Mouse (Mus musculus) lung, embryonic 14.5 days (tissue): ENCODE results near the gene Camk1g. TPM values are rescaled to one million over a fixed set of nuclear protein-coding genes. Genes with fewer than 3 reads are reported as not detected.

Experiments used
- ATAC-seq: fragments of 200-750 bp; cut with Nextera tagmentation; 2 replicates; pipeline ENCODE4 v1.8.0; 2017; ENCODE audit warnings: mild to moderate bottlenecking, moderate TSS enrichment, moderate library complexity; ENCODE audit not compliant: insufficient read depth
- DNase-seq: peaks from one replicate; pipeline ENCODE4 v3.0.0-alpha.2; 2015
- H3K27ac ChIP-seq: fragments of 300-500 bp; sonication (generic); 2 replicates; pipeline ENCODE4 v1.5.1; 2014; ENCODE audit warnings: low read depth, mild to moderate bottlenecking, moderate library complexity
- H3K27me3 ChIP-seq: fragments of 300-500 bp; sonication (generic); 2 replicates; pipeline ENCODE4 v1.6.1; 2014; ENCODE audit warnings: low read length, control low read depth; ENCODE audit not compliant: insufficient read depth
- H3K36me3 ChIP-seq: fragments of 300-500 bp; sonication (generic); 2 replicates; pipeline ENCODE4 v1.6.1; 2014; ENCODE audit warnings: control low read depth; ENCODE audit not compliant: insufficient read depth
- H3K4me1 ChIP-seq: fragments of 300-500 bp; sonication (generic); 2 replicates; pipeline ENCODE4 v1.6.1; 2014; ENCODE audit warnings: antibody characterized with exemption, control low read depth; ENCODE audit not compliant: insufficient read depth
- H3K4me2 ChIP-seq: fragments of 300-500 bp; sonication (generic); 2 replicates; pipeline ENCODE4 v1.6.1; 2014; ENCODE audit warnings: mild to moderate bottlenecking
- H3K4me3 ChIP-seq: fragments of 300-500 bp; sonication (generic); 2 replicates; pipeline ENCODE4 v1.5.1; 2014; ENCODE audit warnings: low read depth, low read length
- H3K9ac ChIP-seq: fragments of 300-500 bp; sonication (generic); 2 replicates; pipeline ENCODE4 v1.6.1; 2014
- H3K9me3 ChIP-seq: fragments of 300-500 bp; sonication (generic); 2 replicates; pipeline ENCODE4 v1.6.1; 2016; ENCODE audit warnings: low read depth, low read length, control low read depth
- CTCF ChIP-seq: IDR thresholded peaks from 2 replicates; pipeline ENCODE4 v1.5.1; 2016; ENCODE audit warnings: antibody characterized with exemption, low read depth
- WGBS: fragments of 180-500 bp; shearing (Covaris S2); extraction: QIAGEN DNeasy Blood & Tissue Kit; methylation state at CpG from one replicate; pipeline ENCODE4 v1.1.7; 2014; 5-methylcytosine and 5-hydroxymethylcytosine counted together
- polyA plus RNA-seq: library from polyadenylated mRNA; unstranded; fragments of >200 nt; fragmentation: Nextera tagmentation; extraction: Ambion mirVana; gene quantifications from 2 replicates; pipeline ENCODE4 v1.2.1, GENCODE M21; 2014

Gene Camk1g
- polyA plus RNA-seq, 1 experiment from 2014 or later = 28.4 TPM

DNA sequence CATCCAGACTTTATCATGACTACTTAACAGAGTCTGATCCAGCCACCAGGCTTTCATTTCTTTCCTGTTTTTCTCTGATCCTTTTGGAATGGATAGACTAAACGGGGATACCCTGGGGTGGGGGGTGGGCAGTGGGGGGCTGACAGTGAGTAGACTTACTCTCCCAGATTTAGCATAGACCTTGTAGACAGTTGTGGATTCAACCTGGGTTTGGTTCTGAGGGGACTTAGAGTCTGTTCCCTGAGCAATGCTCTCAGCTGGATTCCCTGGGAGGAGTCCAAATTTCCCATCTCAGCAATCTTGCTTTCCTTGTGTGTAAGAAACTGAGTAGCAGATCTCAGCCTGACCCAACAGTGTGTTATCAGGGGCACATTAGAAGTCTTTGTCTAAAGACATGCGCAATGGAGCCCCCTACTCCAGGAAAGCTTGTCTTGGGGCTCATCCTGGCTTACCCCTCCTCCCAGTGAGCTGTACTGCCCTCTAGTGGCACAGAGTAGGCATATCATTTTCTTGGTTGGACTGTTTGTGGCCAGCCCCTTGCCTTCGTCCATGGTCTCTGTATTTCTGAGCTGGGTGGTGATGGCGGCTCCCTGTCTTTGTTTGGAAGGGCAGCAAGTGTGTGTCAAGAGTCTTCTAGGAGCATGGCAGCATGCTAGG is 6.5 kb upstream of the Camk1g start:
- Histone ChIP-seq H3K36me3 (no peaks in the 10 kb centered on the region), H3K4me2 (no peak overlapping the region), H3K4me3 (no peak overlapping the region), H3K9ac (no peak overlapping the region), H3K9me3 (no peaks in the 10 kb centered on the region), H3K4me1 (no peaks in the 10 kb centered on the region), H3K27ac (no peak overlapping the region), H3K27me3 (no peaks in the 10 kb centered on the region)
- peak; percentile 97 for TF ChIP-seq CTCF
- DNase-seq = peak; percentile 86
- WGBS = 23% methylated on average over 4 of the region's 4 CpGs
- ATAC-seq = peak; percentile 62

DNA sequence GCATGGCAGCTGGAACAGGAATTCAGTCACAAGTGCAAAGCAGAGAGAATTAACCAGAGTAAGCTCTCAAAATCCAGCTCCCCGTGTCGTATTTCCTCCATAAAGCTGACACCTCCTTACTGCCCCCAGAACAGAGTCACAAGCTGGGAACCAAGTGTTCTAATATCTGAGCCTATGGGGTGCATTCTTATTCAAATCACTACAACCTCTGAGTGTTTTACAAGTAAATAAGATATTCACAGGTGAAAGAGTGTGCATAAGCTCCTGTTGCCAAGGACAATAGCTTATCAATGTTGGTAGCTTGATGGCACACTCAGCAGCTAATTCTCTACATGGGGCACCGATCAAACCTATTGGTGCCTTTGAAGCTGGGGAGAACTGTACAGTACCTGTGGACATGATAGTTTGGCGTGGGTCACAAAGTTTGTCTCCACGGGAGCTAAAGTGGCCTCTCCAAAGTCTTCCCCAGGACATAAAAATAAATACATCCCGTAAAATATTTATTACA is 3.9 kb upstream of the Camk1g start:
- Histone ChIP-seq H3K4me3 (no peak overlapping the region), H3K9me3 (no peaks in the 10 kb centered on the region), H3K4me1 (peaks cover 4% of the 10 kb centered on the region; the same call in 1 of the 2 replicates), H3K36me3 (no peaks in the 10 kb centered on the region), H3K27ac (no peak overlapping the region), H3K4me2 (no peak overlapping the region), H3K9ac (no peak overlapping the region), H3K27me3 (no peaks in the 10 kb centered on the region)
- no peak for DNase-seq
- no peak for ATAC-seq
- 74% methylated on average over 6 of the region's 6 CpGs for WGBS
- no peak for TF ChIP-seq CTCF

DNA sequence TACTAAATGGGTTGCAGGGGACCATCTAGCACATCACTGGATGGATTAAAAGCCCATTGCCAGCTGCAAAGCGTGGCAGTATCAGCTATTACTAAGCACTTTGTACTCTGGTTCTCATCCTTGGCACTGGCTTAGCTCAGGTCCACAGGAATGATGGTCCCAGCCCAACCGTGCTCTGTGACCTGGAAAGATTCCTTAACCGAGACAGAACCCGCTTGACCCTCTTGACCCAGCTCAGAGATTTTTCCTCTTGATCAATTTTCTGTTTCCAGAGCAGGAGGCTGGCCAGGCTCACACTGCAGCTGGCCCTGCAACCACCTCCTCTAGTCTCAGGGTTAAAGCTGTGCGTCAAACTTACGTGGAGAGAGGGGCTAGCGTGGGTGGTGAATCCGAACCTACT is 1.0 kb downstream of the Camk1g start:
- Histone ChIP-seq H3K4me1 (peaks cover 10% of the 10 kb centered on the region; the same call in 1 of the 2 replicates), H3K9me3 (no peaks in the 10 kb centered on the region), H3K27me3 (no peaks in the 10 kb centered on the region), H3K27ac (0 out of 2 replicates have a peak overlapping the region, but pooled peaks have one; percentile 0), H3K9ac (peak overlapping the region; percentile 63), H3K4me3 (peak overlapping the region; percentile 53), H3K36me3 (0 out of 2 replicates have a peak, but pooled peaks cover 5% of the 10 kb centered on the region), H3K4me2 (peak overlapping the region; percentile 64)
- WGBS = 29% methylated on average over 8 of the region's 8 CpGs
- no peak for DNase-seq
- no peak for ATAC-seq
- TF ChIP-seq CTCF = no peak

DNA sequence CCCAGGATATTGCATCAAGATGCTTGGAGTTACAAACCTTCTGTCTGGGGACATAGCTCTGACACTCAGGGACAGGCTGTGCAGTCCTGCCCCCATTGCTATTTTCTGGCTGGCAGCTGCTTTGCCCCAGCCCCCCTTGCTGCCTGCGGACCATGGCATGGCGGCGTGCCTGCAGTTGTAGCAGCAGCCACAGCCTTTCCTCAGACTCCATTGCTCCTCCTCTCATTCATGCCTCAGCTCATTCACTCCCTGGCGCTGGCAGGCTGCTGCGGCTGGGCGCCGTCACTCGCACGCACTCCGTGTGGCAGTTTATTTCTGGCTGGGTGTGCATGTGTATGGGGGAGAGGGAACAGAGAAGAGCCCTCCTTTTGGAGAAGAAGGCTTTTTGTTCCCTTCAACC is 2.0 kb downstream of the Camk1g start:
- WGBS = 22% methylated on average over 10 of the region's 10 CpGs
- DNase-seq = peak; percentile 86
- H3K4me1 ChIP-seq = peaks cover 10% of the 10 kb centered on the region; the same call in 1 of the 2 replicates
- no peaks in the 10 kb centered on the region for H3K27me3 ChIP-seq
- 0 out of 2 replicates have a peak, but pooled peaks cover 5% of the 10 kb centered on the region for H3K36me3 ChIP-seq
- H3K4me3 ChIP-seq = peak overlapping the region; percentile 53
- H3K4me2 ChIP-seq = peak overlapping the region; percentile 64
- no peak overlapping the region for H3K9ac ChIP-seq
- no peak for TF ChIP-seq CTCF
- peak overlapping the region; percentile 71 for H3K27ac ChIP-seq
- no peaks in the 10 kb centered on the region for H3K9me3 ChIP-seq
- peak; percentile 82 for ATAC-seq

DNA sequence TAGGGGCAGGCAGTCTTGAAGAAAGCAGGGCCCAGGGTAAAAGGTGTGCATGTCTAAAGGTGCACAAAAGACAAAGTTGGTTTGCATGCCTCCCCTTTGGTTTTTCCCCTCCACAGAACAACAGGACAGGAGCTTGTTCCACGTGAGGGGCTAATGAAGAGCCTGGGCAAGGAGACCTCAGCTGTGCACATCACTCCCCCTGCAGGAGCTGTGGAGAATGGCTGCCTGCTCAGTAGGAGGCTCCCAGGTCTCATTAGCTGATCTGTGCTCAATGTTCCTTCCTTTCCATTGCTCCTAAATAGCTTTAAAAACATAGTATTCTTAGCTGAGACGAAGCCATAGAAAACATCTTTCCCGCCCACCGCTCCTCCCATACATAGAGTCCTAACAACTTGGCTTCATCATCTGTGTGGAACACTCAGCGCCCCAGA is 6.3 kb downstream of the Camk1g start:
- H3K9me3 ChIP-seq = no peaks in the 10 kb centered on the region

DNA sequence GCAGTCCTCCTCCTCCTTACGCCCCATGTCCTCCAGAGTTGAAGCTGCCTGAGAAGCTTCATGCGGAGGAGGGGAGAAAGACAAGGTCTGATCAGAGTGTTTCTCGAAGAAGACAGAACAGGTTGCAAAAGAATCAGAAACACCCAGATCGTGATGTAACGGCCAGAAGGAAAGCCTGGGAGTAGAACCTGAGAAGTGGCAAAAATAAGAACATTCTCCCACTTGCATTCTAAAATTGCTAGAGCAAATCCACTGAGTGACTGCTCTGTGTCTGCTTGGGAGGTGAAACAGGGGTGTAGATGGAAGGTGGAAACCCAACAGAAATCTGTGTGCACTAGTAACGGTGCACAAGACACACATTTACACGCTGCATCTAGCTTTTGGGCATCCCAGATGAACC is 8.0 kb downstream of the Camk1g start:
- Histone ChIP-seq H3K27me3 (no peaks in the 10 kb centered on the region), H3K9ac (no peak overlapping the region), H3K27ac (no peak overlapping the region), H3K36me3 (peaks cover 30% of the 10 kb centered on the region), H3K4me1 (no peaks in the 10 kb centered on the region), H3K9me3 (no peaks in the 10 kb centered on the region), H3K4me3 (no peak overlapping the region), H3K4me2 (no peak overlapping the region)
- DNase-seq (no peak), ATAC-seq (no peak)
- WGBS = 78% methylated on average over 7 of the region's 7 CpGs
- no peak for TF ChIP-seq CTCF

More for the DNA sequence above, 6.3 kb downstream of the Camk1g start:
- 58% methylated on average over 5 of the region's 5 CpGs for WGBS
- peaks cover 6% of the 10 kb centered on the region; the same call in 1 of the 2 replicates for H3K4me1 ChIP-seq
- peaks cover 29% of the 10 kb centered on the region for H3K36me3 ChIP-seq
- no peak overlapping the region for H3K4me3 ChIP-seq
- TF ChIP-seq CTCF = peak; percentile 79
- H3K9ac ChIP-seq = no peak overlapping the region
- no peak overlapping the region for H3K4me2 ChIP-seq
- H3K27ac ChIP-seq = no peak overlapping the region
- ATAC-seq = no peak
- DNase-seq = peak; percentile 75
- no peaks in the 10 kb centered on the region for H3K27me3 ChIP-seq

DNA sequence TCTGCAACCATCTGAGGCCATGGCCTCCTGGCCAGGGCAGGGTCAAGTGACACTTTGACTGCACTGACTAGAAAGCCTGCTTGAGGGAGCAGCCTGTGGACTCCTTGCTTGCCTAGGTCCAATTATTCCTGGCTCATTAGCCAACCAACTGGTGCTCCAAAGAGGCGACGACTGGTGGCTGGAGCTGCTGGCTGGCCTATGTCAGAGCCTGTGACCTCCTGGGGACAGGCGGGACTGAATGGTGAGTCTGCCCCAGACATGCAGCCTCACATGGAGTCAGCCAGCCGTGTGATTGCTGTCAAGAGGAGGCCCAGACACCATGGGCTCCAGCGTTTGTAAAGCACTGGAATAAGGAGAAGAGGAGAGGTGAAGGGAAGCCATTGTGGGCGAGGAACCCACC is 8.9 kb downstream of the Camk1g start:
- no peaks in the 10 kb centered on the region for H3K9me3 ChIP-seq
- no peak overlapping the region for H3K9ac ChIP-seq
- peaks cover 28% of the 10 kb centered on the region for H3K36me3 ChIP-seq
- H3K4me2 ChIP-seq = no peak overlapping the region
- no peak for DNase-seq
- 58% methylated on average over 6 of the region's 6 CpGs for WGBS
- no peak overlapping the region for H3K4me3 ChIP-seq
- no peaks in the 10 kb centered on the region for H3K27me3 ChIP-seq
- no peaks in the 10 kb centered on the region for H3K4me1 ChIP-seq
- no peak for TF ChIP-seq CTCF
- no peak for ATAC-seq
- no peak overlapping the region for H3K27ac ChIP-seq
